Mouse (Mus musculus) MEL (cell line): ENCODE results near the gene Psors1c2.
A peak's percentile ranks its signal among the peaks of the same experiment; 100 is the strongest.

Source experiments
- CHD1 ChIP-seq: IDR thresholded peaks from 2 replicates; pipeline ENCODE4 v1.6.1; 2012; ENCODE audit warnings: low read depth, mild to moderate bottlenecking, inconsistent platforms, low read length, improper control_type of control experiment
- CTCF ChIP-seq, 3 experiments: IDR thresholded peaks in 2 of 3; conservative IDR thresholded peaks in 1 of 3; 2 replicates each; pipeline ENCODE4 v1.5.1; 2011 to 2012; ENCODE audit warnings: low read length in 3 of 3, low read depth in 2 of 3, mild to moderate bottlenecking in 2 of 3, improper control_type of control experiment in 1 of 3, inconsistent platforms in 1 of 3, mixed read lengths in 1 of 3, moderate library complexity in 1 of 3; ENCODE audit not compliant: control insufficient read depth in 1 of 3, insufficient read depth in 1 of 3, poor library complexity in 1 of 3, severe bottlenecking in 1 of 3
- EP300 ChIP-seq, 2 experiments: IDR thresholded peaks; 2 replicates each; pipeline ENCODE4 v1.6.1; 2011; ENCODE audit warnings: improper control_type of control experiment in 2 of 2, low read length in 2 of 2, low read depth in 1 of 2, mild to moderate bottlenecking in 1 of 2
- ETS1 ChIP-seq: IDR thresholded peaks from 2 replicates; pipeline ENCODE4 v1.6.1; 2012; ENCODE audit warnings: low read depth, mild to moderate bottlenecking, inconsistent platforms, low read length, improper control_type of control experiment, moderate library complexity
- JUND ChIP-seq: IDR thresholded peaks from 2 replicates; pipeline ENCODE4 v1.6.1; 2011; ENCODE audit warnings: low read depth, mild to moderate bottlenecking, improper control_type of control experiment, low read length
- MAX ChIP-seq: IDR thresholded peaks from 2 replicates; pipeline ENCODE4 v1.6.1; 2011; ENCODE audit warnings: low read length, improper control_type of control experiment
- MYB ChIP-seq: IDR thresholded peaks from 2 replicates; pipeline ENCODE4 v1.6.1; 2011; ENCODE audit warnings: mild to moderate bottlenecking, low read depth, low read length, improper control_type of control experiment
- POLR2A ChIP-seq, 2 experiments: IDR thresholded peaks; 2 replicates each; pipeline ENCODE4 v1.6.1; 2011 to 2012; ENCODE audit warnings: low read length in 2 of 2, mild to moderate bottlenecking in 2 of 2, control low read depth in 1 of 2, improper control_type of control experiment in 1 of 2, low read depth in 1 of 2, moderate library complexity in 1 of 2; ENCODE audit not compliant: control insufficient read depth in 1 of 2, insufficient read depth in 1 of 2, poor library complexity in 1 of 2
- POLR2AphosphoS2 ChIP-seq: IDR thresholded peaks from 2 replicates; pipeline ENCODE4 v1.6.1; 2011; ENCODE audit warnings: low read length, improper control_type of control experiment
- POLR2AphosphoS5 ChIP-seq: IDR thresholded peaks from 2 replicates; pipeline ENCODE4 v1.6.1; 2012; ENCODE audit warnings: low read depth, borderline replicate concordance, mild to moderate bottlenecking, inconsistent platforms, low read length, moderate library complexity, mixed read lengths
- TAL1 ChIP-seq: IDR thresholded peaks from 2 replicates; pipeline ENCODE4 v1.6.1; 2012; ENCODE audit warnings: mild to moderate bottlenecking, inconsistent platforms, low read length, moderate library complexity, mixed read lengths
- ZNF384 ChIP-seq: IDR thresholded peaks from 2 replicates; pipeline ENCODE4 v1.6.1; 2012; ENCODE audit warnings: low read depth, mild to moderate bottlenecking, inconsistent platforms, low read length, improper control_type of control experiment

- TF ChIP-seq MAX (no peak), CTCF (IDR thresholded peaks at IDR 0.05 in 2 of 3, conservative IDR thresholded peaks at IDR 0.05 in 1 of 3; ENCODE audit: control insufficient read depth in 1 of 3, insufficient read depth in 1 of 3, low read depth in 2 of 3, low read length in 3 of 3, poor library complexity in 1 of 3, severe bottlenecking in 1 of 3) (peak in 2 of 3 experiments; percentile 6 to 7; a peak in 2 of 6 replicates), CHD1 (no peak), EP300 (IDR thresholded peaks at IDR 0.05; ENCODE audit: low read depth in 1 of 2, low read length in 2 of 2) (no peak), POLR2A (IDR thresholded peaks at IDR 0.05; ENCODE audit: control insufficient read depth in 1 of 2, insufficient read depth in 1 of 2, low read depth in 1 of 2, low read length in 2 of 2, poor library complexity in 1 of 2) (no peak), ZNF384 (no peak), TAL1 (no peak), MYB (no peak), POLR2AphosphoS5 (no peak), POLR2AphosphoS2 (no peak), JUND (no peak), ETS1 (no peak)
Observed at GRCm38 (mm10) chr17:35547465-35547864, 14.5 kb downstream of the Psors1c2 start.
